9 mouse cellular contexts compared by ENCODE assay signal in genomic region chr4:130874601-130875000, GRCm38 (mm10). TPM values are rescaled to one million over a fixed set of nuclear protein-coding genes. Genes with fewer than 3 reads are reported as not detected.
DNase-seq lines count a peak whose midpoint lies in the region; ATAC-seq lines count a peak whose summit lies in the region.
"Had no signal": no experiment of that assay in that cellular context is flagged by ENCODE, and none has a peak within 500 bp of the region (broad histone marks: within the 10 kb centered on the region; RNA-seq: fewer than 3 reads in every experiment).

No protein-coding gene starts in this region.

- H3K4me3 ChIP-seq in hindbrain, embryonic 16.5 days (ENCODE audit: low read length) = no peak overlapping the region
- no peak overlapping the region for H3K4me3 ChIP-seq in lung, embryonic 16.5 days (ENCODE audit: low read length)
- no peak overlapping the region for H3K4me3 ChIP-seq in stomach, embryonic 16.5 days (replicated peaks; ENCODE audit: low read length)
- H3K4me3 ChIP-seq: liver, embryonic 13.5 days had no signal

- no peaks in the 10 kb centered on the region for H3K36me3 ChIP-seq in hindbrain, embryonic 16.5 days (ENCODE audit: control insufficient read depth, insufficient read depth, low read length)
- H3K36me3 ChIP-seq in lung, embryonic 16.5 days (ENCODE audit: control insufficient read depth, insufficient read depth, low read length) = no peaks in the 10 kb centered on the region
- H3K36me3 ChIP-seq in stomach, embryonic 16.5 days (ENCODE audit: control insufficient read depth, insufficient read depth, low read length) = no peaks in the 10 kb centered on the region
- H3K36me3 ChIP-seq: liver, embryonic 13.5 days had no signal

- 0 out of 2 replicates have a peak overlapping the region, but pooled peaks have one; percentile 19 for H3K9ac ChIP-seq in hindbrain, embryonic 16.5 days (ENCODE audit: low read depth, low read length)
- H3K9ac ChIP-seq in lung, embryonic 16.5 days (ENCODE audit: low read length) = no peak overlapping the region
- H3K9ac ChIP-seq in stomach, embryonic 16.5 days (ENCODE audit: low read length) = peak overlapping the region; percentile 36; the same call in 1 of the 2 replicates
- H3K9ac ChIP-seq: liver, embryonic 13.5 days had no signal

- no peaks in the 10 kb centered on the region for H3K9me3 ChIP-seq in hindbrain, embryonic 16.5 days (ENCODE audit: control insufficient read depth, low read length)
- no peaks in the 10 kb centered on the region for H3K9me3 ChIP-seq in lung, embryonic 16.5 days (ENCODE audit: control insufficient read depth, low read length)
- H3K9me3 ChIP-seq in stomach, embryonic 16.5 days (replicated peaks; ENCODE audit: control insufficient read depth, low read length) = no peaks in the 10 kb centered on the region
- H3K9me3 ChIP-seq: liver, embryonic 13.5 days had no signal

- peaks cover 24% of the 10 kb centered on the region for H3K4me1 ChIP-seq in hindbrain, embryonic 16.5 days (ENCODE audit: control insufficient read depth, insufficient read depth, low read depth, low read length)
- H3K4me1 ChIP-seq in lung, embryonic 16.5 days (replicated peaks; ENCODE audit: control insufficient read depth, insufficient read depth, low read length) = peaks cover 10% of the 10 kb centered on the region
- peaks cover 19% of the 10 kb centered on the region for H3K4me1 ChIP-seq in stomach, embryonic 16.5 days (ENCODE audit: control insufficient read depth, insufficient read depth, low read length)

- peak; percentile 59 for DNase-seq in layer of hippocampus, adult 11-12 months (ENCODE audit: low spot score)
- DNase-seq in layer of hippocampus, adult 9-11 months = no peak
- DNase-seq in cerebellum, adult 11 months = peak; percentile 73
- DNase-seq in gastrocnemius, adult 18-20 months (ENCODE audit: low spot score) = peak; percentile 40
- DNase-seq: liver, embryonic 13.5 days had no signal

- WGBS in hindbrain, embryonic 16.5 days = 7% methylated on average over 10 of the region's 10 CpGs
- 18% methylated on average over 10 of the region's 10 CpGs for WGBS in lung, embryonic 16.5 days
- WGBS in stomach, embryonic 16.5 days = 8% methylated on average over 10 of the region's 10 CpGs

- peak; percentile 41 for ATAC-seq in hindbrain, embryonic 16.5 days
- ATAC-seq in lung, embryonic 16.5 days (ENCODE audit: low read depth) = peak; percentile 90
- peak; percentile 85 for ATAC-seq in stomach, embryonic 16.5 days (ENCODE audit: insufficient read depth, low FRiP score)
- ATAC-seq in monocyte, adult 5-6 weeks (replicated peaks; ENCODE audit: insufficient number of reproducible peaks, low FRiP score, low TSS enrichment, poor library complexity, severe bottlenecking) = no peak

- H3K4me2 ChIP-seq in hindbrain, embryonic 16.5 days (ENCODE audit: low read length) = peak overlapping the region; percentile 37
- H3K4me2 ChIP-seq in lung, embryonic 16.5 days (ENCODE audit: low read depth, low read length) = no peak overlapping the region
- H3K4me2 ChIP-seq in stomach, embryonic 16.5 days (ENCODE audit: low read depth, low read length) = peak overlapping the region; percentile 32; the same call in 1 of the 2 replicates
- H3K4me2 ChIP-seq: liver, embryonic 13.5 days had no signal

- 0 out of 2 replicates have a peak overlapping the region, but pooled peaks have one; percentile 20 for H3K27ac ChIP-seq in hindbrain, embryonic 16.5 days (ENCODE audit: low read depth, low read length)
- no peak overlapping the region for H3K27ac ChIP-seq in lung, embryonic 16.5 days (ENCODE audit: low read length)
- 0 out of 2 replicates have a peak overlapping the region, but pooled peaks have one; percentile 14 for H3K27ac ChIP-seq in stomach, embryonic 16.5 days (ENCODE audit: low read length)
- H3K27ac ChIP-seq: liver, embryonic 13.5 days had no signal

- no peaks in the 10 kb centered on the region; the same call in none of the 2 replicates for H3K27me3 ChIP-seq in hindbrain, embryonic 16.5 days (replicated peaks; ENCODE audit: control insufficient read depth, insufficient read depth, low read length)
- peaks cover 3% of the 10 kb centered on the region; the same call in 1 of the 2 replicates for H3K27me3 ChIP-seq in lung, embryonic 16.5 days (ENCODE audit: control insufficient read depth, insufficient read depth, low read depth, low read length)
- peaks cover 7% of the 10 kb centered on the region; the same call in 1 of the 2 replicates for H3K27me3 ChIP-seq in stomach, embryonic 16.5 days (ENCODE audit: control insufficient read depth, insufficient read depth, low read length)

RNA-seq across cellular contexts. Expression of gene Laptm5, which starts 38.3 kb away (rescaled TPM):
- 1 to 10 TPM; 2.7 to 6.0 TPM for total RNA-seq in gastrocnemius, adult 18-20 months (2021)
- 27.2 and 27.4 TPM in 2 replicates for polyA plus RNA-seq in hindbrain, embryonic 16.5 days (2015; fragmentation: Nextera tagmentation; extraction: Ambion mirVana)
- 42.1 and 43.3 TPM in 2 replicates for polyA plus RNA-seq in lung, embryonic 16.5 days (2015; fragmentation: Nextera tagmentation; extraction: Ambion mirVana)
- 47.9 and 50.5 TPM in 2 replicates for polyA plus RNA-seq in stomach, embryonic 16.5 days (2015; fragmentation: Nextera tagmentation; extraction: Ambion mirVana)
- total RNA-seq in monocyte, adult 5-6 weeks (2017) = 420 to 631 TPM (median 540 TPM) in 3 replicates
